Mouse (Mus musculus) adrenal gland, adult (tissue): ENCODE measurements around the gene Stk38l.

ENCODE experiments used
- DNase-seq, 2 experiments: peaks; one replicate each; pipeline ENCODE4 v3.0.0; 2022 to 2023; ENCODE audit warnings: low spot score in 1 of 2; ENCODE audit not compliant: inconsistent age in 2 of 2

Gene Stk38l

DNA sequence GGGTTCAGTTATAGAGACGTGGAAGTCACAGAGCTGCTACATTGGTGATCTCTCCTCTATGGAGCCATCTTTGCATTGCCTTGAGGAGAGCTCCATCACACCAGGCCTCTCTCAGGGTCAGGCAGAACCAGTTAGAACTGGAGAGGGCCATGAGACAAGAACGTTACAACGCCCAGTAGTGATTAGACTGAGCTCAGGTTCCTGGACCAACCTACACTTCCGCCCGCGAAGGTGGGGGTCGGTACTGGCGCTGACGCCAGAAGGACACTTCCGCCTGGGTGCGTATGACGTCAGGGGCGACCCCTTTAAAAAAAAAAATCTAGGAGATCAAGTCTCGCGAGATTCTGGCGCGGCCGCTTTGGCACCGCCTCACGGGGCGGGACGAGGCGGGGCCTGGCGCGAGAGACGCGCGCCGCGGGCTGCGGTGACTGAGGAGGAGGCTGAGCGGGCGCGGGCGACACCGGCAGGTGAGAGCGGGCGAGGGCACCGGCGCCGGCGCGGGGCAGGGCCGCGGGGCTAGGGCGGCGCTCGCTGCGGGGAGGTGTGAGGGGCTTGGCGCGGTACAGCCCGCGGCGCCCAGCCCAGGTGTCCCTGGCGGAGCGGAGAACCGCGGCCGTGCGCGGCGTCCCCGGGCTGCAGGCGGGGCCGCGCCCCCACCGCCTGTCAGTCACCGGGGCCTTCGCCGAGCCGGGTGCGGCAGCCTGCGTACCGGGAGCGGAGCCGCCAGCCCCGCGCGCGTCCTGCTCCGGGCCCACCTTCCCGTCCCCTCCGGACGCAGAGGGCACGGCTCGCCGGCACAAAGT, at the start of gene Stk38l:
Gene Stk38l, plus strand, starts transcription at position 415 of the 803 bp plus-strand sequence.
- peak; percentile 94 to 98 for DNase-seq

DNA sequence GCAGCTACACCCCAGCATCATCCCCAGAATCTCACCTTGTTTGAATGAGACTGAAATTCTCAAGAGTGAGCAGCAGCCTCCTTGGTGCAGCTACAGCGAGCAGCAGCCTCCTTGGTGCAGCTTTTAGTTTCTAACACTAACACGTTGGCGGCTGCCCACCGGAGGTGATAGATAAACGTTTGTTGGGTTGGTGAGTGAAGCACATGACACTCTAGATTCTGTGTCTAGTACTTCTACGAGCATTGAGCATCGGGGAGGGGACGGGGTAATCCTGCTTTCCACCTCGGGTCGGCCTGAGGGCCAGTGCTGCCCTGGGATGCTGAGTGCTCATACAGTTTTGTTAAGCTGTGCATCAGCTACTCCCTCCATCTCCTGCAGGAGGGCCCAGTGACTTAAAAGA, 47.9 kb upstream of the Stk38l start:
- no peak for DNase-seq

- DNase-seq = no peak
These were observed 46.4 kb upstream of the Stk38l start for GRCm38 (mm10) chr6:146678136-146679070.

DNA sequence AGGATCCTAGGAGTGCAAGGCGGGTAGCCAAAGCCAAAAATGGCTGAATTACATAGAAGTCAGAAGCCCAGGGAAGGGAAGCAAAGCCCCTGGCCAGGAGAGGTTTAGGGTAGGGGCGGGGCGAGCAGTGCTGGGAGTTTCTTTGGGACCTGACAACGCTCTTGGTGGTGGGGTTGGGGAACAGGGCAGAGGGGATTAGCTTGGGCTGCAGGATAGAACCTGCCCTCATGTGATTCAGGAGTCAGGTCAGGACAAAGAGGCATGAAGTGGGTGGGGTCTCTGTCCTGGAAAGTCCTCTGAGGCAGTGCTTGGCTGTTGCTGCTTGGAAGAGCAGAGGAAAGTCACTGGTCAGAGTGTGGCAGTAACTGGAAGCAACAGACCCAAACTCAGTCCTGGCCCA, 40.9 kb upstream of the Stk38l start:
- no peak for DNase-seq

- peak; percentile 51 to 86 for DNase-seq
These were observed 39.0 kb upstream of the Stk38l start for GRCm38 (mm10) chr6:146685781-146686308.

GRCm38 (mm10) chr6:146686463-146687196, 38.2 kb upstream of the Stk38l start:
- no peak for DNase-seq

- DNase-seq = no peak
These were observed 36.8 kb upstream of the Stk38l start for GRCm38 (mm10) chr6:146688010-146688409.

GRCm38 (mm10) chr6:146688861-146689260, 35.9 kb upstream of the Stk38l start:
- DNase-seq = no peak

- DNase-seq = no peak
These were observed 27.0 kb upstream of the Stk38l start for GRCm38 (mm10) chr6:146697767-146698166.

GRCm38 (mm10) chr6:146698376-146698775, 26.4 kb upstream of the Stk38l start:
- peak in 1 of 2 experiments; percentile 14 for DNase-seq

DNA sequence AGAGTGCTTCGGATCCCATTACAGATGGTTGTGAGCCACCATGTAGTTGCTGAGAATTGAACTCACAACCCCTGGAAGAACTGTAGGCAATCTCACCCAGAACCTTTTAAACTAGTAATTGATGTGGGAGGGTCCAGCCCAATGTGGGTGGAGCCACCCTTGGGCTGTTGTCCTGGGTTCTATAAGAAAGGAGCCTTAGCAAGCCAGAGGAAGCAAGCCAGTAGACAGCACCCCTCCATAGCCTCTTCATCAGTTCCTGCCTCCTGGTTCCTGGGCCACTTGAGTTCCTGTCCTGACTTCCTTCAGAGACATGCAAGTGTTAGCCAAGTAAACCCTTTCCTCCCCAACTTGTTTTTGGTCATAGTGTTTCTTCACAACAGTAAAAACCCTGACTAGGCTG, 24.3 kb upstream of the Stk38l start:
- DNase-seq = peak in 1 of 2 experiments; percentile 11

DNA sequence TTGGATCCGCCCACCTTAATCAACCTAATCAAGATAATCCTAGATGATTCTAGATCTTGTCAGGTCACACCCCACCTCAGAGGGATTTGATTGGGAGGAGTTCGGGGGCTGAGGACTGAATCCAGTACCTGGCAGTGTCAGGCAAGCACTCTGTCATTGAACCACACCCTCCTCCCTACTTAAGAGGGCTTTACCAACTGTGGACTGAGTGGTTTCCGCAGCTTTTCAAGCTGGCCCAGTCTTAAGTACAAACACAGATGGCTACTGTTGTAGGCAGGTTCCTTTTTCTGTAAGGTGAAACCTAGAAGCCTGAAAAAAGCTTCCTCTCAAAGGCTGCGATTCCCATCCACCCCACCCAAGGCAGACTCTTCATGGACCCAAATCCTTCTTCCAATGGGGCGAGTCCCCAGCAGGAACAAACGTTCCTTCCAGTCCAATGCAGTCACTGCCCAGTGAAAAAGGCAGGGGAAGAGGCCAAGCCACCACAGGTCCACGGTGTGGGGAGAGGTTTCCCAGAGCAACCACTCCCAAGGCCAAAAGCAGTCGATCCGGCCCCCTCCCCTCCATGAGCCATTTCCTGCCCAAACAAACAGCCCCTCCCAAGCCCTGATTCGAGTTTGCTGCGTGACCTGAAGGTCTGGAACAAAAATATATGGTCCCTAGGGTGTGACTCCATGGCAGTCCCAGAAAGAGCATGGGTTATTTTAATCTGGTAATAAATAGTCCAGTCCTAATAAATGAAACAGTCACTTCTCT, 22.5 kb upstream of the Stk38l start:
- peak in 1 of 2 experiments; percentile 14 for DNase-seq

- no peak for DNase-seq
These were observed 21.4 kb upstream of the Stk38l start for GRCm38 (mm10) chr6:146703351-146703750.

DNA sequence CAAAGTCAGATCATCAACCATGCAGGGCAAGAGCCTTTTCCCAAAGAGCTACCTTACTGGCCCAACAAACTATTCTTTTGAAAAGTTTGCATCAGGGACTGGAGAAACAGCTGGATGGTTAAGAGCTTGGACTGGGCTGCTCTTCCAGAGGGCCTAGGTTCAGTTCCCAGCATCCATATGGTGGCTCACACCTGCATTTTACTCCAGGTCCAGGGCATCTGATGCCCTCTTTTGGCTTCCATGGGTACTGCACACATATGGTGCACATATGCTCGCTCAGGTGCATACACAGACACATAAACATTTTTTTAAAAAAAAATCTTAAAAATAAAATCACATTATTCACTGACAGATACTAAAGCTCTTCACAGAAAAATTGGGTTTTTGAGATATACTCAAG, 19.2 kb upstream of the Stk38l start:
- DNase-seq = peak in 1 of 2 experiments; percentile 12

DNA sequence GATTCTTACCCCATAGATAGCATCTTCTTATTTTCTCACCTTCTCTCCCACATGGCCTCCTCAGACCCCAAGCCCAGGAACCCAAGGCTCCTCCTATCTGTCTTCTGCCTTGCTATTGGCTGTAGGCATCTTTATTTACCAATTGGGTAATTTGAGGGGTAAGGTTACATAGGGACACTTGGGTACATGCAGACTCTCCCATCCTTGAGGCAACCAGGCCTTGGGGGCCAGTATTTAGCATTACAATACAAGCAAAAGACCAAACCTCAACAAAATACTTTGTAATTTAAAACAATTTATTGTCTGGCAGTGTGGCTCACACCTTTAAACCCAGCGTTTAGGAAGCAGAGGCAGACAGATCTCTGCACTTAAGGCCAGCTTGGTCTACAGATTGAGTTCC, 5.2 kb upstream of the Stk38l start:
- DNase-seq = no peak

- peak in 1 of 2 experiments; percentile 27 for DNase-seq
These were observed 990 bp upstream of the Stk38l start for GRCm38 (mm10) chr6:146723805-146724204.

- peak; percentile 58 to 83 for DNase-seq
These were observed 593 bp downstream of the Stk38l start for GRCm38 (mm10) chr6:146725384-146725791.

GRCm38 (mm10) chr6:146731031-146731430, 6.2 kb downstream of the Stk38l start:
- DNase-seq = no peak

- DNase-seq = no peak
These were observed 6.9 kb downstream of the Stk38l start for GRCm38 (mm10) chr6:146731692-146732091.

GRCm38 (mm10) chr6:146732232-146732631, 7.4 kb downstream of the Stk38l start:
- no peak for DNase-seq
